Mouse (Mus musculus): ENCODE results near the gene Inpp4b.

DNA sequence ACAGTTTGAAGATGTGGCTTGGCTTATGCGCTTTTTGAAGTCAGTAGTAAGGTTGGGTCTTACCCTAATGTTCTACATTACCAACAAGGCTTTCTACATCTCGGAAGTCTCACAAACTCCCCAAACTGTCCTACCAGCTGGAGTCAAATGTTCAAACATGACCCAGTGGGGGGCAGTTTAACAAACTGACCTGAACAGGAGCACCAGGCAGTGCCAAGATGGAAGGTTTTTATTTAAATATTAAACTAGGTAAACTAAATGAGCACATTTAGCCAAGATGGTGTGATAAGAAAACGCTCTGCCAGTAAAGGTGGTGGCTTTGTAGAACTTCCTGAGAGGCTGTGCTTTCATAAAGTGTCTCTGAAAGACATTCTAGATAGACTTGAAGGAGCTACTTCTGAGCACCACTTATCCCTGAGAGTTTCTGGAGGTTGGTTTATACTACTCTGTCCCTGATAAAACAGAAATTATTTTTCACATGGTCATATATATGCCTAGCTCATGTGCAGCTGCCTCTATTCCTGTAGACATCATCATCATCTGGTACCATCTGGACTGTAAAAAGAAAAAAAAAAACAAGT lies 251.9 kb downstream of the Inpp4b start:
- no peak for TF ChIP-seq EP300 (IDR thresholded peaks at IDR 0.05; ENCODE audit: low read depth)
- no peak for TF ChIP-seq CTCF (IDR thresholded peaks at IDR 0.05; ENCODE audit: low read depth)
